Mouse (Mus musculus): ENCODE results near the gene Ttyh3. TPM values are rescaled to one million over a fixed set of nuclear protein-coding genes. Genes with fewer than 3 reads are reported as not detected.

Ttyh3 gene
- polyA plus RNA-seq, 2 experiments = 57.5 to 118 TPM

DNA sequence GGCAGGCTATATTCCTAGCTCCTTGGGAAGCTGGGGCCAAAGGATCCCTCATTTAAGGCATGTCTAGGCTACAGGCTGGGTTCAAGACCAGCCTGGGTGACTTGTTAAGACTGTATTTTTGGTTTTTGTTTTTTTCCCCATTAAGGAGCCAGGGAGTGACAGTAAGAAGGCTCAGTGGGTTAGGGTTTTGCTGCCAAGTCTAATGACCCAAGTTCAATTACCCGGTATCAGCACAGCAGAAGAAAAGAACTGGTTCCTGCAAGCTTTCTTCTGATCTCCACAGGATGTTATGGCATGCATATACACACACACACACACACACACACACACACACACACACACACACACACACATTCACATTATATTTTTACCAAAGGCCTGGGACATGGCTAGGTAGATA lies 11.6 kb upstream of the Ttyh3 start:
- H3K27me3 ChIP-seq (ENCODE audit: control insufficient read depth, insufficient read depth, low read length) = no peaks in the 10 kb centered on the region
- H3K4me2 ChIP-seq (replicated peaks; ENCODE audit: low read depth, low read length, severe bottlenecking) = no peak overlapping the region
- H3K9me3 ChIP-seq (ENCODE audit: control insufficient read depth, low read length) = no peaks in the 10 kb centered on the region
- no peak for TF ChIP-seq POLR2A (IDR thresholded peaks at IDR 0.05; ENCODE audit: borderline replicate concordance, extremely low read depth, insufficient read depth, insufficient read length)
- WGBS = 77% methylated on average over 1 of the region's 1 CpGs
- no peak for ATAC-seq (ENCODE audit: low FRiP score, low read depth)
- H3K9ac ChIP-seq (ENCODE audit: low read depth, low read length, severe bottlenecking) = no peak overlapping the region
- H3K4me1 ChIP-seq (ENCODE audit: control insufficient read depth, insufficient read depth, low read length) = peaks cover 21% of the 10 kb centered on the region
- DNase-seq (ENCODE audit: low spot score) = no peak
- H3K4me3 ChIP-seq (replicated peaks; ENCODE audit: low read length) = no peak overlapping the region
- H3K27ac ChIP-seq (replicated peaks; ENCODE audit: low read depth, low read length) = no peak overlapping the region
- peaks cover 4% of the 10 kb centered on the region; the same call in 1 of the 2 replicates for H3K36me3 ChIP-seq (ENCODE audit: control insufficient read depth, insufficient read depth, low read length)

DNA sequence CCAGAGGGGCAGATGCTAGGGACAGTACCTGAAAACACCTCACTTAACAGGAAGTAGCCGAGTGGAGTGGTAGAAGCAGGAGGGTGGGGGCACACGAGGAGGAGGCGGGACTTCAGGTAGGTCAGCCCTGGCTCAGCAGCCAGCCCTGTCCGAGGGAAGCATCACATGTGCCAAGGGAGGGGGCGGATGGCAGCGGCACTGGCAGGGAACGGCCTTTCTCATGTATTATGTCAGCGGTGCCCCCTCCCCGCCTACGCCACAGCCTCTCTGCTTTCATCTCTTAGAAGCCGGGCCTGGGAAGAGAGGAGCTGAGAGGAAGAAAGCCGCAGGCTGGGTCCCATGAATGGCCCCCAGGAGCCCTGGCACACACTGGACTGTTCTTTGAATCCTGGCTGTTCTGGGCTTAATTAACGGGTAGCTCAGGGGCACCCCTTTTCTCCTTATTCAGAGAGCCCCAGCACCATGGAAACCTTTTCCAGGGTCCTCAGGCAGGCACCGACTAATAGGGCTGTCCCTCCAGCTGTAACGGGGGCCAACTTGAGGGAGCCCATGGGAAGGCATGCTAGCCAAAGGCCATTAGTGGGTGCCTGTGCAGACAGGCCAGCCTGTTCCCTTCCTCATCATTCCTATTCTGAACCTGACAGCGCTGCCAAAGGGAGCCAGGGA lies 10.9 kb upstream of the Ttyh3 start:
- no peaks in the 10 kb centered on the region for H3K9me3 ChIP-seq (ENCODE audit: control insufficient read depth, low read length)
- 39% methylated on average over 16 of the region's 16 CpGs for WGBS
- H3K4me3 ChIP-seq (replicated peaks; ENCODE audit: low read length) = no peak overlapping the region
- ATAC-seq (ENCODE audit: low FRiP score, low read depth) (no peak), DNase-seq (ENCODE audit: low spot score) (no peak)
- H3K27me3 ChIP-seq (ENCODE audit: control insufficient read depth, insufficient read depth, low read length) = no peaks in the 10 kb centered on the region
- TF ChIP-seq POLR2A (IDR thresholded peaks at IDR 0.05; ENCODE audit: borderline replicate concordance, extremely low read depth, insufficient read depth, insufficient read length) = no peak
- no peak overlapping the region for H3K27ac ChIP-seq (replicated peaks; ENCODE audit: low read depth, low read length)
- peaks cover 21% of the 10 kb centered on the region for H3K4me1 ChIP-seq (ENCODE audit: control insufficient read depth, insufficient read depth, low read length)
- H3K4me2 ChIP-seq (replicated peaks; ENCODE audit: low read depth, low read length, severe bottlenecking) = peak overlapping the region; percentile 5; the same call in 1 of the 2 replicates
- H3K9ac ChIP-seq (ENCODE audit: low read depth, low read length, severe bottlenecking) = no peak overlapping the region
- H3K36me3 ChIP-seq (ENCODE audit: control insufficient read depth, insufficient read depth, low read length) = no peaks in the 10 kb centered on the region

DNA sequence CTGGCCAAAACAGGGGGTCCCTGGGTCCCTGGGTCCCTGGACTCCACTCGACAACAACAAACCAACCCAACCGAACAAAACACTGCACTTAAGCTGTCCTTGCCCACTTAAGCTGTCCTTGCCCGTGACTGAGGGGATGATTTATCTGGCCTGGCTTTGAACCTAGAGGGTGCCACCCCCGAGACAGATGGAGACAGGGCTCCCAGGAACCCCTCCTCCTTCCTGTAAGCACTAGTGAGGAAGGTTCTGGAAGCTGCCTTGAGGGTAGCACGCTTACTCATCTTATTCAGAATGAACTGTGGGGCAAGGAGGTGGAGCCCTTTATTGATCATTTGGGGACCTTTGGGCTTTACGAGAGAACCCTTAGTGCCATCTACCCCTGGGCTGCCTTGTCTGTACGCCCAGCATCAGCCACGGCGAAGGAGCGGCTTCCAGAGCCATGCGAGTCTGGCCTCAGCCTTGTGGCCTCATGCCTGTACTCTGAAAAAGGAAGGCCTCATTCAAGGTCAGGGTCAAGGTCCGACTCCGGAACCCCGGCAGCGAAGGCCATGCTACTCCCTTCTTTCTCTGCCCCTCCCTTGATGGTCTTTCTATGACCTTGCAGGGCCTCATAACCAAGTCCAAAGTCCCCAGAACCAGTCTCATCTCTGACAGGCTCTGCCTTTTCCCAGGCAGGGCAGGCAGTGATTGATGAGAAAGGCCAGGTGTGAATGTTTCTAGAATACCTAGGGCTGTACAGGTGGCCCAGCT lies 5.4 kb upstream of the Ttyh3 start:
- Histone ChIP-seq H3K36me3 (ENCODE audit: control insufficient read depth, insufficient read depth, low read length) (no peaks in the 10 kb centered on the region), H3K27me3 (ENCODE audit: control insufficient read depth, insufficient read depth, low read length) (no peaks in the 10 kb centered on the region), H3K4me1 (ENCODE audit: control insufficient read depth, insufficient read depth, low read length) (peaks cover 7% of the 10 kb centered on the region; the same call in 1 of the 2 replicates), H3K4me2 (replicated peaks; ENCODE audit: low read depth, low read length, severe bottlenecking) (no peak overlapping the region), H3K9me3 (ENCODE audit: control insufficient read depth, low read length) (no peaks in the 10 kb centered on the region), H3K27ac (replicated peaks; ENCODE audit: low read depth, low read length) (no peak overlapping the region; the same call in 1 of the 2 replicates), H3K4me3 (replicated peaks; ENCODE audit: low read length) (no peak overlapping the region), H3K9ac (ENCODE audit: low read depth, low read length, severe bottlenecking) (no peak overlapping the region)
- TF ChIP-seq POLR2A (IDR thresholded peaks at IDR 0.05; ENCODE audit: borderline replicate concordance, extremely low read depth, insufficient read depth, insufficient read length) = no peak
- WGBS = 73% methylated on average over 15 of the region's 15 CpGs
- ATAC-seq (ENCODE audit: low FRiP score, low read depth) = no peak
- DNase-seq (ENCODE audit: low spot score) = no peak

DNA sequence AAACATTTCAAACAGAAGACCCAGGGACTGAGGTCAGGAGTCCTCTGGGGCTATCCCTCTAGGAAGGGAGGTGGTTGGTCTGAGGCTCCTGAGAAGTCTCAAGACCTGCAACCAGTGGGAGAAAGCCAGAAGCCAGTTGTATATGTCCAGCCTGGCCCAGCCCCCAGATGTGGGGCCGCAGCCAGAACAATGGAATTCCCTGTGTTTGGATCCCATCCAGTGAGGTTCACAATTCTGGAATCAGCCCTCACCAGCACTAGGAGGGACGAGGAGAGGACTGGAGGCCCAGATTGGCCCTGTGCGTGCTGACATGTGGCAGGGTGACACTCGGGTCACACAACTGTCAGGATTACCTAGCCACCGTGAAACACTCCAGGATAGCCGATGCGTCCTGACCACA lies 3.8 kb upstream of the Ttyh3 start:
- DNase-seq (ENCODE audit: low spot score) (peak; percentile 69), ATAC-seq (ENCODE audit: low FRiP score, low read depth) (no peak)
- WGBS = 62% methylated on average over 7 of the region's 7 CpGs
- H3K4me2 ChIP-seq (replicated peaks; ENCODE audit: low read depth, low read length, severe bottlenecking) = no peak overlapping the region
- H3K9me3 ChIP-seq (ENCODE audit: control insufficient read depth, low read length) = no peaks in the 10 kb centered on the region
- H3K4me3 ChIP-seq (replicated peaks; ENCODE audit: low read length) = no peak overlapping the region
- no peaks in the 10 kb centered on the region for H3K27me3 ChIP-seq (ENCODE audit: control insufficient read depth, insufficient read depth, low read length)
- H3K27ac ChIP-seq (replicated peaks; ENCODE audit: low read depth, low read length) = peak overlapping the region; percentile 52; the same call in 1 of the 2 replicates
- no peak overlapping the region for H3K9ac ChIP-seq (ENCODE audit: low read depth, low read length, severe bottlenecking)
- H3K4me1 ChIP-seq (ENCODE audit: control insufficient read depth, insufficient read depth, low read length) = peaks cover 10% of the 10 kb centered on the region
- TF ChIP-seq POLR2A (IDR thresholded peaks at IDR 0.05; ENCODE audit: borderline replicate concordance, extremely low read depth, insufficient read depth, insufficient read length) = no peak
- H3K36me3 ChIP-seq (ENCODE audit: control insufficient read depth, insufficient read depth, low read length) = no peaks in the 10 kb centered on the region

DNA sequence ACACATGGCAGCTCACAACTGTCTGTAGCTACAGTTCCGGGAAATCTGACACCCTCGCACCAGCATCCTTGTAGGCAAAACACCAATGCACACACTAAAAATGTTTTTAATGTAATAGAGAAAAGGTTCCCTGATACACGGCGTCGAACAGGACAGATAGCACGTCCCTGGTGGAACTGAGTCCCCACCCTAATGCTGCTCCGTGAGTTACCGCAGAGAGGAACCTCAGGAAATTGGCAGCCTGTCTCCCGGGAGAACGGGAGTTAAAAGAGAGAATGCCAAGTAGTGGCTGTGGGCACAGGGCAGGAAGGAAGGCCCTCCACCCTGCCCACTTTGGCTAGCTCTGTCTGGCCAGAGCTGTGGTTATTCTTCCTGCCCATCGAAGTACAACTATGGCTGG lies 2.4 kb upstream of the Ttyh3 start:
- no peak overlapping the region for H3K9ac ChIP-seq (ENCODE audit: low read depth, low read length, severe bottlenecking)
- peaks cover 24% of the 10 kb centered on the region for H3K4me1 ChIP-seq (ENCODE audit: control insufficient read depth, insufficient read depth, low read length)
- H3K27me3 ChIP-seq (ENCODE audit: control insufficient read depth, insufficient read depth, low read length) = no peaks in the 10 kb centered on the region
- DNase-seq (ENCODE audit: low spot score) (no peak), ATAC-seq (ENCODE audit: low FRiP score, low read depth) (no peak)
- TF ChIP-seq POLR2A (IDR thresholded peaks at IDR 0.05; ENCODE audit: borderline replicate concordance, extremely low read depth, insufficient read depth, insufficient read length) = no peak
- H3K9me3 ChIP-seq (ENCODE audit: control insufficient read depth, low read length) = no peaks in the 10 kb centered on the region
- no peak overlapping the region for H3K4me2 ChIP-seq (replicated peaks; ENCODE audit: low read depth, low read length, severe bottlenecking)
- no peak overlapping the region for H3K4me3 ChIP-seq (replicated peaks; ENCODE audit: low read length)
- H3K36me3 ChIP-seq (ENCODE audit: control insufficient read depth, insufficient read depth, low read length) = peaks cover 10% of the 10 kb centered on the region; the same call in 1 of the 2 replicates
- 78% methylated on average over 11 of the region's 11 CpGs for WGBS
- no peak overlapping the region for H3K27ac ChIP-seq (replicated peaks; ENCODE audit: low read depth, low read length)

Data from limb, embryonic 14.5 days (tissue).